Mouse (Mus musculus) spleen, adult 2 months (tissue): ENCODE data around the gene Coa3.

Experiments used
- CTCF ChIP-seq: fragments of 200-500 bp; IDR thresholded peaks from 2 replicates; pipeline ENCODE4 v1.5.1; 2011; ENCODE audit warnings: mild to moderate bottlenecking, inconsistent platforms; ENCODE audit not compliant: insufficient read depth, insufficient read length, insufficient replicate concordance; ENCODE audit errors: extremely low read depth
- POLR2A ChIP-seq: fragments of 200-500 bp; IDR thresholded peaks from 2 replicates; pipeline ENCODE4 v1.6.1; 2011; ENCODE audit warnings: low read depth, low read length, inconsistent platforms

- peak; percentile 79 for TF ChIP-seq POLR2A
- TF ChIP-seq CTCF: no peak
Measured at GRCm38 (mm10) chr11:101315665-101316500, 37.0 kb upstream of the Coa3 start, which contains the start of gene Psme3.
